Mouse (Mus musculus): ENCODE data around the gene Exosc10. TPM values are rescaled to one million over a fixed set of nuclear protein-coding genes. Genes with fewer than 3 reads are reported as not detected.

Gene Exosc10
- polyA plus RNA-seq, 1 experiment from 2014 or later, result 112 TPM

DNA sequence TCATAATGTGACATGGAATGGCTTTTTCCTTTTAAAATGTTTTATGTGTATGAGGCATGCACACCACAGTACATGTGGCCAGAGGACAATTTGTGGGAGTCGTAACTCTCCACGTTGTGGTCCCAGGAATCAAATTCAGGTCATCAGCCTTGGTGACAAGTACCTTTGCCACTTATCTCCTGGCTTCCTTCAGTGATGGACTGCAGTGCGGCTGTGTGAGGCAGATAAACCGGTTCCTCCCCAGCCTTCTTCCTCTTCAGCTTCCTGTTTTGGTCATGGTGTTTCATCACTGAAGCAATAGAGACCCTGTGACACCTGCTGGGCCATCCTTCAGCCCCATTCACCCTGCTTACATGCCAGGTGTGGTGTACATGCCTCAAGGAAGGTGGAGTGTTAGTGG is 25.0 kb downstream of the Exosc10 start:
- H3K9me3 ChIP-seq (ENCODE audit: control insufficient read depth, low read length), result no peaks in the 10 kb centered on the region
- no peak overlapping the region for H3K9ac ChIP-seq (ENCODE audit: low read length)
- H3K27me3 ChIP-seq (ENCODE audit: control insufficient read depth, insufficient read depth, low read length), result no peaks in the 10 kb centered on the region
- ATAC-seq (ENCODE audit: insufficient number of reproducible peaks, low FRiP score, low TSS enrichment, low read depth) (no peak), DNase-seq (ENCODE audit: low spot score) (no peak)
- WGBS, result 81% methylated on average over 4 of the region's 4 CpGs
- H3K4me2 ChIP-seq (ENCODE audit: low read depth, severe bottlenecking), result no peak overlapping the region
- H3K27ac ChIP-seq (replicated peaks; ENCODE audit: low read depth, low read length), result no peak overlapping the region
- peaks cover 20% of the 10 kb centered on the region; the same call in 1 of the 2 replicates for H3K36me3 ChIP-seq (ENCODE audit: control insufficient read depth, insufficient read depth, low read length)
- H3K4me3 ChIP-seq (ENCODE audit: low read depth, low read length), result no peak overlapping the region
- no peaks in the 10 kb centered on the region for H3K4me1 ChIP-seq (ENCODE audit: control insufficient read depth, insufficient read depth, low read length)

GRCm38 (mm10) chr4:148586648-148587047 is 28.4 kb downstream of the Exosc10 start:
- no peaks in the 10 kb centered on the region for H3K4me1 ChIP-seq (ENCODE audit: control insufficient read depth, insufficient read depth, low read length)
- no peak overlapping the region for H3K4me2 ChIP-seq (ENCODE audit: low read depth, severe bottlenecking)
- no peak for DNase-seq (ENCODE audit: low spot score)
- no peak for ATAC-seq (ENCODE audit: insufficient number of reproducible peaks, low FRiP score, low TSS enrichment, low read depth)
- no peaks in the 10 kb centered on the region for H3K27me3 ChIP-seq (ENCODE audit: control insufficient read depth, insufficient read depth, low read length)
- WGBS, result 85% methylated on average over 9 of the region's 9 CpGs
- H3K27ac ChIP-seq (replicated peaks; ENCODE audit: low read depth, low read length), result no peak overlapping the region
- H3K36me3 ChIP-seq (ENCODE audit: control insufficient read depth, insufficient read depth, low read length), result peaks cover 3% of the 10 kb centered on the region; the same call in 1 of the 2 replicates
- no peak overlapping the region for H3K4me3 ChIP-seq (ENCODE audit: low read depth, low read length)
- no peak overlapping the region for H3K9ac ChIP-seq (ENCODE audit: low read length)
- no peaks in the 10 kb centered on the region for H3K9me3 ChIP-seq (ENCODE audit: control insufficient read depth, low read length)

GRCm38 (mm10) chr4:148588793-148589192 is 30.6 kb downstream of the Exosc10 start:
- Histone ChIP-seq H3K27me3 (ENCODE audit: control insufficient read depth, insufficient read depth, low read length) (no peaks in the 10 kb centered on the region), H3K4me3 (ENCODE audit: low read depth, low read length) (no peak overlapping the region), H3K4me1 (ENCODE audit: control insufficient read depth, insufficient read depth, low read length) (0 out of 2 replicates have a peak, but pooled peaks cover 6% of the 10 kb centered on the region), H3K9me3 (ENCODE audit: control insufficient read depth, low read length) (no peaks in the 10 kb centered on the region), H3K4me2 (ENCODE audit: low read depth, severe bottlenecking) (no peak overlapping the region), H3K27ac (replicated peaks; ENCODE audit: low read depth, low read length) (no peak overlapping the region), H3K9ac (ENCODE audit: low read length) (no peak overlapping the region), H3K36me3 (ENCODE audit: control insufficient read depth, insufficient read depth, low read length) (peaks cover under 1% of the 10 kb centered on the region; the same call in 1 of the 2 replicates)
- ATAC-seq (ENCODE audit: insufficient number of reproducible peaks, low FRiP score, low TSS enrichment, low read depth) (no peak), DNase-seq (ENCODE audit: low spot score) (no peak)
- 86% methylated on average over 9 of the region's 9 CpGs for WGBS

DNA sequence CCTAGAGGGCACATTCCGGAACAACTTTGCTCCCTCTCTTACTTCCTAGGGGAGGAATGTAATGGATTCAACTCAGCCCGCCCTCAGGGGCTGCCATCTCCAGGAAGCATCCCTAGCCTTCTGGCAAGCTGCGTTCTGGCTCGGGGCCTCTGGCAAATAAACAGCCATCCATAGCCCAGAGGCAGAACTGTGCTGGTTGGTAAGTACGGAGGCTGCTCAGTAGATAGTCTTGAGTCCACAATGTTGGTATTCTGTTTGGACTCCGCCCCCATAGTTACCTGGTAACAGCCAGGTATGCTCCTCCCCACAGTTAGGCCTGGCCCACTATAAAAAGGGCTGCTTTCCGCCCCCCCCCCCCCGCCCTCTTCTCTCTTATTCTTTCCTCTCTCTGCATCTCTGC is 31.3 kb downstream of the Exosc10 start:
- no peak overlapping the region for H3K9ac ChIP-seq (ENCODE audit: low read length)
- H3K4me1 ChIP-seq (ENCODE audit: control insufficient read depth, insufficient read depth, low read length), result 0 out of 2 replicates have a peak, but pooled peaks cover 6% of the 10 kb centered on the region
- H3K9me3 ChIP-seq (ENCODE audit: control insufficient read depth, low read length), result no peaks in the 10 kb centered on the region
- H3K36me3 ChIP-seq (ENCODE audit: control insufficient read depth, insufficient read depth, low read length), result peaks cover 8% of the 10 kb centered on the region; the same call in 1 of the 2 replicates
- no peaks in the 10 kb centered on the region for H3K27me3 ChIP-seq (ENCODE audit: control insufficient read depth, insufficient read depth, low read length)
- H3K4me3 ChIP-seq (ENCODE audit: low read depth, low read length), result no peak overlapping the region
- no peak overlapping the region for H3K27ac ChIP-seq (replicated peaks; ENCODE audit: low read depth, low read length)
- DNase-seq (ENCODE audit: low spot score) (no peak), ATAC-seq (ENCODE audit: insufficient number of reproducible peaks, low FRiP score, low TSS enrichment, low read depth) (no peak)
- H3K4me2 ChIP-seq (ENCODE audit: low read depth, severe bottlenecking), result no peak overlapping the region
- 71% methylated on average over 7 of the region's 8 CpGs for WGBS

- peaks cover 16% of the 10 kb centered on the region for H3K36me3 ChIP-seq (ENCODE audit: control insufficient read depth, insufficient read depth, low read length)
- H3K4me2 ChIP-seq (ENCODE audit: low read depth, severe bottlenecking), result peak overlapping the region; percentile 94
- peak overlapping the region; percentile 53 for H3K9ac ChIP-seq (ENCODE audit: low read length)
- no peaks in the 10 kb centered on the region for H3K9me3 ChIP-seq (ENCODE audit: control insufficient read depth, low read length)
- no peak overlapping the region for H3K27ac ChIP-seq (replicated peaks; ENCODE audit: low read depth, low read length)
- WGBS, result 9% methylated on average over 18 of the region's 18 CpGs
- no peaks in the 10 kb centered on the region for H3K27me3 ChIP-seq (ENCODE audit: control insufficient read depth, insufficient read depth, low read length)
- peak overlapping the region; percentile 95 for H3K4me3 ChIP-seq (ENCODE audit: low read depth, low read length)
- 0 out of 2 replicates have a peak, but pooled peaks cover 6% of the 10 kb centered on the region for H3K4me1 ChIP-seq (ENCODE audit: control insufficient read depth, insufficient read depth, low read length)
- peak; percentile 61 for DNase-seq (ENCODE audit: low spot score)
- no peak for ATAC-seq (ENCODE audit: insufficient number of reproducible peaks, low FRiP score, low TSS enrichment, low read depth)
These were observed 32.4 kb downstream of the Exosc10 start for GRCm38 (mm10) chr4:148590421-148591170.

GRCm38 (mm10) chr4:148591171-148591630 is 33.0 kb downstream of the Exosc10 start, which contains the start of gene Srm:
Gene Srm, plus strand, starts transcription at chr4:148591503.
- Histone ChIP-seq H3K4me2 (ENCODE audit: low read depth, severe bottlenecking) (peak within 1 kb of the TSS; percentile 94), H3K4me1 (ENCODE audit: control insufficient read depth, insufficient read depth, low read length) (0 out of 2 replicates have a peak, but pooled peaks cover 6% of the 10 kb centered on the region), H3K27me3 (ENCODE audit: control insufficient read depth, insufficient read depth, low read length) (no peaks in the 10 kb centered on the region), H3K36me3 (ENCODE audit: control insufficient read depth, insufficient read depth, low read length) (peaks cover 21% of the 10 kb centered on the region), H3K27ac (replicated peaks; ENCODE audit: low read depth, low read length) (no peak within 1 kb of the TSS), H3K9ac (ENCODE audit: low read length) (peak within 1 kb of the TSS; percentile 70), H3K4me3 (ENCODE audit: low read depth, low read length) (peak within 1 kb of the TSS; percentile 95), H3K9me3 (ENCODE audit: control insufficient read depth, low read length) (no peaks in the 10 kb centered on the region)
- peak; percentile 99 for ATAC-seq (ENCODE audit: insufficient number of reproducible peaks, low FRiP score, low TSS enrichment, low read depth)
- peak; percentile 97 for DNase-seq (ENCODE audit: low spot score)
- 0% methylated on average over 42 of the region's 50 CpGs for WGBS

GRCm38 (mm10) chr4:148591637-148592380 is 33.6 kb downstream of the Exosc10 start:
- no peak overlapping the region for H3K27ac ChIP-seq (replicated peaks; ENCODE audit: low read depth, low read length)
- no peaks in the 10 kb centered on the region for H3K9me3 ChIP-seq (ENCODE audit: control insufficient read depth, low read length)
- H3K36me3 ChIP-seq (ENCODE audit: control insufficient read depth, insufficient read depth, low read length), result peaks cover 25% of the 10 kb centered on the region
- WGBS, result under 1% methylated on average over 53 of the region's 53 CpGs
- peak; percentile 32; the same call in 1 of the 2 replicates for ATAC-seq (ENCODE audit: insufficient number of reproducible peaks, low FRiP score, low TSS enrichment, low read depth)
- H3K4me1 ChIP-seq (ENCODE audit: control insufficient read depth, insufficient read depth, low read length), result 0 out of 2 replicates have a peak, but pooled peaks cover 6% of the 10 kb centered on the region
- H3K4me3 ChIP-seq (ENCODE audit: low read depth, low read length), result peak overlapping the region; percentile 95
- H3K27me3 ChIP-seq (ENCODE audit: control insufficient read depth, insufficient read depth, low read length), result no peaks in the 10 kb centered on the region
- H3K4me2 ChIP-seq (ENCODE audit: low read depth, severe bottlenecking), result peak overlapping the region; percentile 94
- peak overlapping the region; percentile 70 for H3K9ac ChIP-seq (ENCODE audit: low read length)
- DNase-seq (ENCODE audit: low spot score), result no peak

- no peak overlapping the region for H3K4me3 ChIP-seq (ENCODE audit: low read depth, low read length)
These were observed 35.8 kb downstream of the Exosc10 start for GRCm38 (mm10) chr4:148593996-148594395.

More at GRCm38 (mm10) chr4:148593996-148594395, 35.8 kb downstream of the Exosc10 start:
- H3K36me3 ChIP-seq (ENCODE audit: control insufficient read depth, insufficient read depth, low read length), result peaks cover 32% of the 10 kb centered on the region
- H3K9me3 ChIP-seq (ENCODE audit: control insufficient read depth, low read length), result no peaks in the 10 kb centered on the region
- DNase-seq (ENCODE audit: low spot score) (no peak), ATAC-seq (ENCODE audit: insufficient number of reproducible peaks, low FRiP score, low TSS enrichment, low read depth) (no peak)
- WGBS, result 98% methylated on average over 11 of the region's 11 CpGs
- H3K27ac ChIP-seq (replicated peaks; ENCODE audit: low read depth, low read length), result no peak overlapping the region
- H3K4me1 ChIP-seq (ENCODE audit: control insufficient read depth, insufficient read depth, low read length), result 0 out of 2 replicates have a peak, but pooled peaks cover 6% of the 10 kb centered on the region
- H3K9ac ChIP-seq (ENCODE audit: low read length), result no peak overlapping the region
- no peaks in the 10 kb centered on the region for H3K27me3 ChIP-seq (ENCODE audit: control insufficient read depth, insufficient read depth, low read length)
- no peak overlapping the region for H3K4me2 ChIP-seq (ENCODE audit: low read depth, severe bottlenecking)
